Mouse (Mus musculus): Measurements from ENCODE around the gene Agbl2.

GRCm38 (mm10) chr2:90782901-90783486 is 467 bp downstream of the Agbl2 start:
- TF ChIP-seq CTCF (IDR thresholded peaks at IDR 0.05; ENCODE audit: insufficient read depth, low read length), result no peak
- no peak for TF ChIP-seq POLR2A (IDR thresholded peaks at IDR 0.05; ENCODE audit: borderline replicate concordance, extremely low read depth, low read depth, low read length)
